Mouse (Mus musculus) E14TG2a.4 (cell line): ENCODE results near the gene Ceacam1.

Experiments used
- CTCF ChIP-seq: conservative IDR thresholded peaks from 2 replicates; pipeline ENCODE4 v1.5.1; 2014; ENCODE audit warnings: low read length
- NANOG ChIP-seq: IDR thresholded peaks from 2 replicates; pipeline ENCODE4 v1.6.1; 2014; ENCODE audit warnings: borderline replicate concordance, low read length, mixed read lengths

DNA sequence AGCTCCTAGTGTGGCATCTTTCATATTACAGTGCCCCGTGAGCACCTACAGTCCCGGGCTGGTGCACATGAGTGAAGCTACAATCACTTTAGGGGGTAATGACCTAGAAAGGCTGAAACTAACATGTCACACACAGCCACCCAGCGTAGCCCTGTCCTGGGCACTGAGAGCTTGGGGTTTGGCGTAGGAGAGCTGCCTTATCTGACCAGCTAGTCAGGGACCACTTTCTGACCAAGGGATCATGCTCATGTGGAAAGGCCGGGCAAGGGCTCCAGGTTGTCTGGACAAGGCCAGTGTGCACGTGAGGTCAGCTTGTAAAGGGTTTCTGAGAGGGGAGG, 36.6 kb downstream of the Ceacam1 start:
- TF ChIP-seq CTCF (no peak), NANOG (no peak)
